8 mouse cellular contexts compared by ENCODE assay signal in the genomic region with DNA sequence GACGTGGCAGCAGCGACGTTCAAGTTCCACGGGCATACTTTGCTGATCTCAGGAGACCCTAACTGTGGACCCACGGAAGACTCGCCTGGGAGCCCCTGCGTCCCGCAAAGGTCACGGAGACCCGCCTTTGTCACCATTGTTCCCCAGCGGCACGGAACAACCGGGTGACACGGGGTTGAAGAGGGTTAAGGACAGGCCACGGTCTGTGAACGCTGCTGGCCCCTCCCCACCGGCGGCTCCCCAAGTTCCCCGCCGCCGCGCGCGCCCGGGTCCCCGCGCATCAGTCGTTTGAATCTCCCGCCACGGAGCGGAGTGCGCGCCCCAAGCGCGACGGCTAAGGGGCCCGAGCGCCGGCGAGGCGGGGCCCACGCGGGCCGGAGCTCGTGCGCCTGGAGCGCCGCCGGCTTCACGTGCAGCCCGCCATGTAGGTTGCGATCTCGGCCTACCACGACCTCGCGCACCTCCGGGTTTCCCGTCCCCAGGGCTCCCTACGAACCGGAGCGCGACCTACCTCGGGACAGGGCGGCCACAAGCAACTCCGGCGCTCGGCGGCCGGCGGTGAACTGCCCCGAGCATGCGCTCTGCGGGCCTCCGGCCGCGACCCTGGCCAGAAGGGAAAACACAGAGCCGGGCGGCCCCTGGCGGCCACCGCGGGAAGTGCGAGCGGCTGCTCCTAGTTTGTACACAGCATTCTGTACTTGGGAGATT. TPM values are rescaled to one million over a fixed set of nuclear protein-coding genes. Genes with fewer than 3 reads are reported as not detected.
DNase-seq lines count a peak whose midpoint lies in the region; ATAC-seq lines count a peak whose summit lies in the region.

No protein-coding gene starts in this region.

- WGBS in forebrain, embryonic 10.5 days = under 1% methylated on average over 83 of the region's 83 CpGs
- under 1% methylated on average over 79 of the region's 83 CpGs for WGBS in heart, embryonic 15.5 days
- WGBS in liver, embryonic 13.5 days (ENCODE audit: insufficient replicate concordance) = under 1% methylated on average over 83 of the region's 83 CpGs
- WGBS in stomach, embryonic 14.5 days = under 1% methylated on average over 82 of the region's 83 CpGs

- peaks cover 30% of the 10 kb centered on the region for H3K4me1 ChIP-seq in forebrain, embryonic 10.5 days
- H3K4me1 ChIP-seq in heart, embryonic 15.5 days (replicated peaks) = peaks cover 20% of the 10 kb centered on the region
- H3K4me1 ChIP-seq in liver, embryonic 13.5 days (replicated peaks) = peaks cover 66% of the 10 kb centered on the region
- H3K4me1 ChIP-seq in stomach, embryonic 14.5 days (ENCODE audit: control insufficient read depth, insufficient read depth, low read length) = peaks cover 12% of the 10 kb centered on the region; the same call in 1 of the 2 replicates

- H3K9ac ChIP-seq in heart, embryonic 15.5 days = peak overlapping the region; percentile 90
- H3K9ac ChIP-seq in liver, embryonic 13.5 days = peak overlapping the region; percentile 92
- peak overlapping the region; percentile 77 for H3K9ac ChIP-seq in stomach, embryonic 14.5 days (replicated peaks; ENCODE audit: low read depth, low read length)

- DNase-seq in CD8-positive naive resting alpha-beta T cell, adult 2 months (ENCODE audit: low read depth in 2 of 2, low spot score in 2 of 2) = peak; percentile 85 to 90
- DNase-seq in c-Kit-positive CD71-negative TER-119-negative erythroid progenitor cells, embryonic 14.5 days (ENCODE audit: low read depth) = peak; percentile 81
- peak; percentile 92 for DNase-seq in forebrain, embryonic 10.5 days (ENCODE audit: extremely low spot score, low spot score)
- peak; percentile 97 for DNase-seq in kidney, postnatal 14 days
- DNase-seq in liver, embryonic 13.5 days = peak; percentile 89
- peak; percentile 91 to 92 for DNase-seq in natural killer cell, adult 2 months (ENCODE audit: low spot score in 2 of 2)

- ATAC-seq in heart, embryonic 15.5 days (replicated peaks; ENCODE audit: insufficient number of reproducible peaks, insufficient read depth, low FRiP score, low read depth) = peak; percentile 86
- peak; percentile 83 for ATAC-seq in liver, embryonic 13.5 days (ENCODE audit: low read depth)
- ATAC-seq in stomach, embryonic 14.5 days (ENCODE audit: insufficient number of reproducible peaks, insufficient read depth, low FRiP score, low read depth) = peak; percentile 86

- H3K4me3 ChIP-seq in forebrain, embryonic 10.5 days = peak overlapping the region; percentile 84
- H3K4me3 ChIP-seq in heart, embryonic 15.5 days = peak overlapping the region; percentile 86
- peak overlapping the region; percentile 81 for H3K4me3 ChIP-seq in liver, embryonic 13.5 days (replicated peaks)
- H3K4me3 ChIP-seq in stomach, embryonic 14.5 days (ENCODE audit: low read depth, low read length) = peak overlapping the region; percentile 87

- no peaks in the 10 kb centered on the region for H3K9me3 ChIP-seq in forebrain, embryonic 10.5 days
- no peaks in the 10 kb centered on the region for H3K9me3 ChIP-seq in heart, embryonic 15.5 days (replicated peaks)
- no peaks in the 10 kb centered on the region for H3K9me3 ChIP-seq in liver, embryonic 13.5 days (replicated peaks)
- no peaks in the 10 kb centered on the region for H3K9me3 ChIP-seq in stomach, embryonic 14.5 days (ENCODE audit: control insufficient read depth, low read depth, low read length)

- H3K36me3 ChIP-seq in forebrain, embryonic 10.5 days (replicated peaks) = peaks cover 37% of the 10 kb centered on the region
- H3K36me3 ChIP-seq in heart, embryonic 15.5 days = no peaks in the 10 kb centered on the region
- H3K36me3 ChIP-seq in liver, embryonic 13.5 days = peaks cover 28% of the 10 kb centered on the region
- H3K36me3 ChIP-seq in stomach, embryonic 14.5 days (ENCODE audit: control insufficient read depth, insufficient read depth, low read length) = no peaks in the 10 kb centered on the region; the same call in 1 of the 2 replicates

- H3K27ac ChIP-seq in forebrain, embryonic 10.5 days = peak overlapping the region; percentile 97
- H3K27ac ChIP-seq in heart, embryonic 15.5 days = peak overlapping the region; percentile 77
- H3K27ac ChIP-seq in liver, embryonic 13.5 days = peak overlapping the region; percentile 90
- peak overlapping the region; percentile 52; the same call in 1 of the 2 replicates for H3K27ac ChIP-seq in stomach, embryonic 14.5 days (ENCODE audit: low read length)

- H3K4me2 ChIP-seq in heart, embryonic 15.5 days = peak overlapping the region; percentile 98
- peak overlapping the region; percentile 86 for H3K4me2 ChIP-seq in liver, embryonic 13.5 days
- H3K4me2 ChIP-seq in stomach, embryonic 14.5 days (replicated peaks; ENCODE audit: low read depth, low read length) = peak overlapping the region; percentile 73

- no peaks in the 10 kb centered on the region for H3K27me3 ChIP-seq in forebrain, embryonic 10.5 days (ENCODE audit: poor library complexity, severe bottlenecking)
- H3K27me3 ChIP-seq in heart, embryonic 15.5 days = no peaks in the 10 kb centered on the region
- no peaks in the 10 kb centered on the region for H3K27me3 ChIP-seq in liver, embryonic 13.5 days
- no peaks in the 10 kb centered on the region for H3K27me3 ChIP-seq in stomach, embryonic 14.5 days (ENCODE audit: control insufficient read depth, insufficient read depth, low read length)

RNA-seq across cellular contexts. Expression of a gene that starts 8.1 kb away (rescaled TPM):
- polyA plus RNA-seq in forebrain, embryonic 10.5 days (2016; fragmentation: Nextera tagmentation; extraction: Ambion mirVana) = 193 and 194 TPM in 2 replicates
- polyA plus RNA-seq in heart, embryonic 15.5 days (2015; fragmentation: Nextera tagmentation; extraction: Ambion mirVana) = 29.2 and 44.7 TPM in 2 replicates
- polyA plus RNA-seq in liver, embryonic 13.5 days (2015; fragmentation: Nextera tagmentation; extraction: Ambion mirVana) = 79.4 and 80.2 TPM in 2 replicates
- polyA plus RNA-seq in stomach, embryonic 14.5 days (2014; fragmentation: Nextera tagmentation; extraction: Ambion mirVana) = 45.3 and 45.5 TPM in 2 replicates

RNA-seq across cellular contexts. Expression of a gene that starts 16.0 kb away (rescaled TPM):
- 91.4 and 91.8 TPM in 2 replicates for polyA plus RNA-seq in forebrain, embryonic 10.5 days (2016; fragmentation: Nextera tagmentation; extraction: Ambion mirVana)
- 63.4 and 71.3 TPM in 2 replicates for polyA plus RNA-seq in heart, embryonic 15.5 days (2015; fragmentation: Nextera tagmentation; extraction: Ambion mirVana)
- polyA plus RNA-seq in liver, embryonic 13.5 days (2015; fragmentation: Nextera tagmentation; extraction: Ambion mirVana) = 43.1 and 45.3 TPM in 2 replicates
- polyA plus RNA-seq in stomach, embryonic 14.5 days (2014; fragmentation: Nextera tagmentation; extraction: Ambion mirVana) = 68.3 and 74.8 TPM in 2 replicates

RNA-seq across cellular contexts. Expression of a gene that starts 42.1 kb away (rescaled TPM):
- polyA plus RNA-seq in forebrain, embryonic 10.5 days (2016; fragmentation: Nextera tagmentation; extraction: Ambion mirVana) = 0.97 and 1.2 TPM in 2 replicates
- polyA plus RNA-seq in heart, embryonic 15.5 days (2015; fragmentation: Nextera tagmentation; extraction: Ambion mirVana) = 1.5 and 2.0 TPM in 2 replicates
- polyA plus RNA-seq in liver, embryonic 13.5 days (2015; fragmentation: Nextera tagmentation; extraction: Ambion mirVana) = 0.44 and 1.2 TPM in 2 replicates
- 2.2 and 2.6 TPM in 2 replicates for polyA plus RNA-seq in stomach, embryonic 14.5 days (2014; fragmentation: Nextera tagmentation; extraction: Ambion mirVana)

Comparison
In these comparisons a context has a peak if more than half of its experiments do, and no peak if none do; other contexts are left out.
1. Peak in every context shown above with its lines: DNase-seq, ATAC-seq, H3K4me3 ChIP-seq and H3K27ac ChIP-seq.